Mouse (Mus musculus) megakaryocyte, embryonic 14.5 days (primary cell): ENCODE data around the gene Trappc1.

Source experiments
- FLI1 ChIP-seq: IDR thresholded peaks from 2 replicates; pipeline ENCODE4 v1.6.1; 2012; ENCODE audit warnings: low read length, inconsistent platforms, mixed read lengths
- GATA1 ChIP-seq: IDR thresholded peaks from 3 replicates; pipeline ENCODE4 v1.6.1; 2012; ENCODE audit warnings: mixed read lengths, low read length, inconsistent platforms, borderline replicate concordance

- TF ChIP-seq GATA1 (no peak), FLI1 (no peak)
These were observed 38.2 kb downstream of the Trappc1 start for GRCm38 (mm10) chr11:69362021-69362420.
